8 mouse cellular contexts compared by ENCODE assay signal in genomic region chr2:151008939-151009509, GRCm38 (mm10). TPM values are rescaled to one million over a fixed set of nuclear protein-coding genes. Genes with fewer than 3 reads are reported as not detected.
A peak's percentile ranks its signal among the peaks of the same experiment; 100 is the strongest.
DNase-seq lines count a peak whose midpoint lies in the region; ATAC-seq and TF ChIP-seq lines count a peak whose summit lies in the region.

No protein-coding gene starts in this region.

- peak overlapping the region; percentile 54 for H3K4me3 ChIP-seq in embryonic facial prominence, embryonic 12.5 days
- H3K4me3 ChIP-seq in heart, embryonic 10.5 days = peak overlapping the region; percentile 74
- peak overlapping the region; percentile 75 for H3K4me3 ChIP-seq in kidney, embryonic 14.5 days (ENCODE audit: low read length)
- H3K4me3 ChIP-seq in midbrain, postnatal 0 days (ENCODE audit: low read depth, low read length) = peak overlapping the region; percentile 65
- peak overlapping the region; percentile 59 for H3K4me3 ChIP-seq in stomach, embryonic 14.5 days (ENCODE audit: low read depth, low read length)

- no peaks in the 10 kb centered on the region for H3K27me3 ChIP-seq in embryonic facial prominence, embryonic 12.5 days
- H3K27me3 ChIP-seq in heart, embryonic 10.5 days (ENCODE audit: insufficient read depth, poor library complexity, severe bottlenecking) = peaks cover 3% of the 10 kb centered on the region; the same call in 1 of the 2 replicates
- H3K27me3 ChIP-seq in kidney, embryonic 14.5 days (ENCODE audit: control insufficient read depth, insufficient read depth, low read length) = no peaks in the 10 kb centered on the region
- H3K27me3 ChIP-seq in midbrain, postnatal 0 days (ENCODE audit: insufficient read depth, low read length) = no peaks in the 10 kb centered on the region
- no peaks in the 10 kb centered on the region for H3K27me3 ChIP-seq in stomach, embryonic 14.5 days (ENCODE audit: control insufficient read depth, insufficient read depth, low read length)

- TF ChIP-seq CTCF in midbrain, postnatal 0 days (IDR thresholded peaks at IDR 0.05) = no peak

- H3K27ac ChIP-seq in embryonic facial prominence, embryonic 12.5 days = peak overlapping the region; percentile 41; the same call in 1 of the 2 replicates
- H3K27ac ChIP-seq in heart, embryonic 10.5 days = peak overlapping the region; percentile 89
- peak overlapping the region; percentile 44 for H3K27ac ChIP-seq in kidney, embryonic 14.5 days (ENCODE audit: low read depth, low read length)
- peak overlapping the region; percentile 65 for H3K27ac ChIP-seq in midbrain, postnatal 0 days (ENCODE audit: low read depth, low read length)
- H3K27ac ChIP-seq in stomach, embryonic 14.5 days (ENCODE audit: low read length) = peak overlapping the region; percentile 66; the same call in 1 of the 2 replicates

- DNase-seq in B cell, adult 2 months = peak; percentile 48
- peak; percentile 62 to 63 for DNase-seq in adrenal gland, postnatal 4 days (ENCODE audit: low spot score in 2 of 2)
- DNase-seq in heart, embryonic 10.5 days (ENCODE audit: low spot score) = peak; percentile 93
- DNase-seq in liver = peak; percentile 98
- peak; percentile 83 for DNase-seq in midbrain, postnatal 0 days (ENCODE audit: low spot score)

- peak; percentile 95 for ATAC-seq in embryonic facial prominence, embryonic 12.5 days (ENCODE audit: insufficient number of reproducible peaks, insufficient read depth, low FRiP score, low TSS enrichment)
- ATAC-seq in kidney, embryonic 14.5 days (ENCODE audit: low FRiP score, low TSS enrichment) = peak; percentile 97
- ATAC-seq in midbrain, postnatal 0 days (ENCODE audit: low FRiP score) = peak; percentile 98
- ATAC-seq in stomach, embryonic 14.5 days (ENCODE audit: insufficient number of reproducible peaks, insufficient read depth, low FRiP score, low read depth) = peak; percentile 94

- under 1% methylated on average over 57 of the region's 57 CpGs for WGBS in embryonic facial prominence, embryonic 12.5 days
- under 1% methylated on average over 56 of the region's 57 CpGs for WGBS in heart, embryonic 10.5 days
- WGBS in kidney, embryonic 14.5 days = under 1% methylated on average over 56 of the region's 57 CpGs
- WGBS in midbrain, postnatal 0 days = under 1% methylated on average over 48 of the region's 57 CpGs
- WGBS in stomach, embryonic 14.5 days = under 1% methylated on average over 41 of the region's 57 CpGs

- no peaks in the 10 kb centered on the region for H3K9me3 ChIP-seq in embryonic facial prominence, embryonic 12.5 days
- H3K9me3 ChIP-seq in heart, embryonic 10.5 days = no peaks in the 10 kb centered on the region
- H3K9me3 ChIP-seq in kidney, embryonic 14.5 days (ENCODE audit: control insufficient read depth, low read length) = no peaks in the 10 kb centered on the region
- H3K9me3 ChIP-seq in midbrain, postnatal 0 days (ENCODE audit: low read length) = no peaks in the 10 kb centered on the region
- no peaks in the 10 kb centered on the region for H3K9me3 ChIP-seq in stomach, embryonic 14.5 days (ENCODE audit: control insufficient read depth, low read depth, low read length)

- peak overlapping the region; percentile 83 for H3K4me2 ChIP-seq in embryonic facial prominence, embryonic 12.5 days (replicated peaks)
- peak overlapping the region; percentile 92 for H3K4me2 ChIP-seq in kidney, embryonic 14.5 days (replicated peaks; ENCODE audit: low read depth, low read length)
- peak overlapping the region; percentile 96 for H3K4me2 ChIP-seq in midbrain, postnatal 0 days (ENCODE audit: low read depth, low read length, poor library complexity, severe bottlenecking)
- peak overlapping the region; percentile 82 for H3K4me2 ChIP-seq in stomach, embryonic 14.5 days (replicated peaks; ENCODE audit: low read depth, low read length)

- peak overlapping the region; percentile 61 for H3K9ac ChIP-seq in embryonic facial prominence, embryonic 12.5 days
- peak overlapping the region; percentile 77 for H3K9ac ChIP-seq in kidney, embryonic 14.5 days (ENCODE audit: low read depth, low read length)
- H3K9ac ChIP-seq in midbrain, postnatal 0 days (replicated peaks; ENCODE audit: low read length, poor library complexity, severe bottlenecking) = peak overlapping the region; percentile 83
- peak overlapping the region; percentile 69 for H3K9ac ChIP-seq in stomach, embryonic 14.5 days (replicated peaks; ENCODE audit: low read depth, low read length)

- H3K4me1 ChIP-seq in embryonic facial prominence, embryonic 12.5 days = peaks cover 15% of the 10 kb centered on the region; the same call in 1 of the 2 replicates
- 0 out of 2 replicates have a peak, but pooled peaks cover 17% of the 10 kb centered on the region for H3K4me1 ChIP-seq in heart, embryonic 10.5 days
- H3K4me1 ChIP-seq in kidney, embryonic 14.5 days (ENCODE audit: control insufficient read depth, insufficient read depth, low read length) = peaks cover 3% of the 10 kb centered on the region; the same call in 1 of the 2 replicates
- peaks cover 3% of the 10 kb centered on the region; the same call in 1 of the 2 replicates for H3K4me1 ChIP-seq in midbrain, postnatal 0 days (ENCODE audit: insufficient read depth, low read length)
- peaks cover 7% of the 10 kb centered on the region; the same call in 1 of the 2 replicates for H3K4me1 ChIP-seq in stomach, embryonic 14.5 days (ENCODE audit: control insufficient read depth, insufficient read depth, low read length)

- H3K36me3 ChIP-seq in embryonic facial prominence, embryonic 12.5 days = no peaks in the 10 kb centered on the region
- H3K36me3 ChIP-seq in heart, embryonic 10.5 days = no peaks in the 10 kb centered on the region
- no peaks in the 10 kb centered on the region for H3K36me3 ChIP-seq in kidney, embryonic 14.5 days (ENCODE audit: control insufficient read depth, insufficient read depth, low read length)
- H3K36me3 ChIP-seq in midbrain, postnatal 0 days (ENCODE audit: insufficient read depth, low read length) = no peaks in the 10 kb centered on the region
- no peaks in the 10 kb centered on the region for H3K36me3 ChIP-seq in stomach, embryonic 14.5 days (ENCODE audit: control insufficient read depth, insufficient read depth, low read length)

RNA-seq across cellular contexts. Expression of gene Ninl, which starts 30.2 kb away (rescaled TPM):
- total RNA-seq in adrenal gland, postnatal 4 days (2021) = 10 to 100 TPM; 29.1 to 31.7 TPM
- 12.3 and 13.7 TPM in 2 replicates for polyA plus RNA-seq in embryonic facial prominence, embryonic 12.5 days (2016; fragmentation: Nextera tagmentation; extraction: Ambion mirVana)
- polyA plus RNA-seq in heart, embryonic 10.5 days (2016; fragmentation: Nextera tagmentation; extraction: Ambion mirVana) = 10.3 and 10.9 TPM in 2 replicates
- polyA plus RNA-seq in kidney, embryonic 14.5 days (2014; fragmentation: Nextera tagmentation; extraction: Ambion mirVana) = 8.9 and 16.2 TPM in 2 replicates
- total RNA-seq in midbrain, postnatal 0 days (2014; rRNA removed) = 3.8 and 7.8 TPM in 2 replicates
- polyA plus RNA-seq in midbrain, postnatal 0 days (2015; fragmentation: Nextera tagmentation; extraction: Ambion mirVana) = 2.6 and 2.7 TPM in 2 replicates
- 13.0 and 14.0 TPM in 2 replicates for polyA plus RNA-seq in stomach, embryonic 14.5 days (2014; fragmentation: Nextera tagmentation; extraction: Ambion mirVana)

RNA-seq across cellular contexts. Expression of gene Nanp, which starts 30.2 kb away (rescaled TPM):
- 10 to 100 TPM; 16.2 to 17.8 TPM for total RNA-seq in adrenal gland, postnatal 4 days (2021)
- 48.3 and 52.0 TPM in 2 replicates for polyA plus RNA-seq in embryonic facial prominence, embryonic 12.5 days (2016; fragmentation: Nextera tagmentation; extraction: Ambion mirVana)
- 33.2 and 39.9 TPM in 2 replicates for polyA plus RNA-seq in heart, embryonic 10.5 days (2016; fragmentation: Nextera tagmentation; extraction: Ambion mirVana)
- 51.5 and 56.2 TPM in 2 replicates for polyA plus RNA-seq in kidney, embryonic 14.5 days (2014; fragmentation: Nextera tagmentation; extraction: Ambion mirVana)
- 6.7 and 13.8 TPM in 2 replicates for total RNA-seq in midbrain, postnatal 0 days (2014; rRNA removed)
- polyA plus RNA-seq in midbrain, postnatal 0 days (2015; fragmentation: Nextera tagmentation; extraction: Ambion mirVana) = 32.1 and 35.6 TPM in 2 replicates
- 48.7 and 61.3 TPM in 2 replicates for polyA plus RNA-seq in stomach, embryonic 14.5 days (2014; fragmentation: Nextera tagmentation; extraction: Ambion mirVana)

Comparison
In these comparisons a context has a peak if more than half of its experiments do, and no peak if none do; other contexts are left out.
1. Peak in every context shown above with its lines: DNase-seq, ATAC-seq, H3K4me3 ChIP-seq and H3K27ac ChIP-seq.
2. DNase-seq: peak in every context shown above with its lines; median percentile 98 in liver; 93 in heart, embryonic 10.5 days; 83 in midbrain, postnatal 0 days; 62 in adrenal gland, postnatal 4 days; 48 in B cell, adult 2 months.